Mouse (Mus musculus) ovary, postnatal 10 days (tissue): ENCODE measurements around the gene Mroh2a.
"Not testable (repeated sequence)": the region's sequence is repeated elsewhere in the genome, so short reads cannot be mapped to it uniquely, and the experiment has no call there.

Experiments used
- DNase-seq: peaks from one replicate; pipeline ENCODE4 v3.0.0; 2022; ENCODE audit warnings: low spot score

Gene Mroh2a

DNA sequence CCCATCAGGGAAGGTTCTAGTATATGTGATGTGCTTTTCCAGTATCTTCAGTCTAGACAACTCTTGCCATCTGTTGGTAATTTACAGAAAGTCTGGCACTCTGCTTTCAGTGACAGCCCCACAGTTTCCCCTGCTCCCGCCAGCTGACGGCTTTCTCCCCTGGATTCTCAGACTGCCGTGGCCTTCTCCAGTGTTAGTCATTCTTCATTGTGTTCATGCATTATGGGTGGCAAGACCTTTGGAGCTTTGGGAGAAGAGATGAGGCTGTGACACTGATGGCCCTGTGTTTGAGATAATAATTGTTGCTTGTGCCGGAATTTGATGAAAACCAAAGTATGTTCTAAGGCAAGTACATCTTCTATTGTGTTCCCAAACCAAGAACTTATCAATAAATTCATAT, 8.2 kb upstream of the Mroh2a start:
- DNase-seq = no peak

- DNase-seq = no peak
Observed at GRCm38 (mm10) chr1:88219054-88219453, 7.7 kb upstream of the Mroh2a start.

- DNase-seq = no peak
Observed at GRCm38 (mm10) chr1:88220336-88220735, 6.5 kb upstream of the Mroh2a start.

- DNase-seq = no peak
Observed at GRCm38 (mm10) chr1:88222216-88222615, 4.6 kb upstream of the Mroh2a start.

DNA sequence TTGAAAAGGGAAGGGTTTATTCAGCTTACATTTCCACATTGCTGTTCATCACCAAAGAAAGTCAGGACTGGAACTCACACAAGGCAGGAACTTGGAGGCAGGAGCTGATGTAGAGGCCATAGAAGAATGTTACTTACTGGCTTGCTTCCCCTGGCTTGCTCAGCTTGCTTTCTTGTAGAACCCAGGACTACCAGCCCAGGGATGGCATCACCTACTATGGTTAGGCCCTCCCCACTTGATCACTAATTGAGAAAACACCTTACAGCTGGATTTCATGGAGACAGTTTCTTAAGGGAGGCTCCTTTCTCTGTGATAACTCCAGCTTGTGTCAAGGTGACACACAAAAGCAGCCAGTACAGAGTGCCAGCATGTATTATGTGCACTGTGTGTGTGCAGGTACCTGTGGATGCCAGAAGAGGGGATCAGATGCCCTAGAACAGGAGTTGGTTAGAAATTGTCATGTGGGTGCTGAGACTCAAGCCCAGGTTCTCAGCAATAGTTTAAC, 3.7 kb upstream of the Mroh2a start:
- DNase-seq = not testable (repeated sequence)

- DNase-seq = peak; percentile 7
Observed at GRCm38 (mm10) chr1:88223591-88223990, 3.2 kb upstream of the Mroh2a start.

GRCm38 (mm10) chr1:88224029-88224776, 2.6 kb upstream of the Mroh2a start:
- DNase-seq = peak; percentile 58

DNA sequence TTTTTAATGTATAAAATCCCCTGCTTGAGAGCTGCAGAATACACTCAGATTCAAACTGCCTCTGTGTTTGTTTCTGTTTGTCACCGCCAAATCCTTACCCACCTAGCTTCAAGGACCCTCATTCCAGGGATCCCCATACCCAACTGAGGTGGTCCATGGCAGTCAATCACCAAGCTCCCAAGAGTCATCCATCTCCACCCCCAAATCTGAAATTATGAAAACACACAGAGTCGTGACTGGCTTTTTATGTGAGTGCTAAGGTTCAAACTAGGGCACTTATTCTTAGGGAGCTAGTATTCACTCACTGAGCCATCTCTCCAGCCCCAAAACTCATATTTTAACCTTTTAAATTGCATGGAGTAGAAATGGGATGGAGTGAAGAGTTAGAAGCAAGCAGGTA, 1.5 kb upstream of the Mroh2a start:
- not testable (repeated sequence) for DNase-seq

- no peak for DNase-seq
Observed at GRCm38 (mm10) chr1:88225741-88226140, 1.0 kb upstream of the Mroh2a start.

GRCm38 (mm10) chr1:88227482-88227881, 696 bp downstream of the Mroh2a start:
- DNase-seq = peak; percentile 8

DNA sequence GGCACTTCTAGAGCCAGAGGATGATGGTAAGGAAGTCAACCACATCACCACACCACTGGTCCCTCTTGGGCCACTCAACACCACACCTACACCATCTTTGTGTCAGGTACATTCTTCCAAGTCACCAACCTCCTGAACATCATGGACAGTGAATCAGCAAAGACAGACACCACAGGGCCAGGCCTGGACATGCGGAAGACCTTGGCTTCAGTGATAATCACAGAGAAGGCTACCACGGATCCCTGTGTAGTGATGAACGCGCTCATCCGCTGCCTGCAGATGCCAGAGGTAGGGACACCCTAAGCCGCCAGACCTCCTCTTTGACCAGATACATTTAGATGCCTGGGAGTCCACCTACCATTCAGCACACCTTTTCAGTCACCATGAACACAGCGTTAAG, 1.3 kb downstream of the Mroh2a start:
- DNase-seq = no peak

DNA sequence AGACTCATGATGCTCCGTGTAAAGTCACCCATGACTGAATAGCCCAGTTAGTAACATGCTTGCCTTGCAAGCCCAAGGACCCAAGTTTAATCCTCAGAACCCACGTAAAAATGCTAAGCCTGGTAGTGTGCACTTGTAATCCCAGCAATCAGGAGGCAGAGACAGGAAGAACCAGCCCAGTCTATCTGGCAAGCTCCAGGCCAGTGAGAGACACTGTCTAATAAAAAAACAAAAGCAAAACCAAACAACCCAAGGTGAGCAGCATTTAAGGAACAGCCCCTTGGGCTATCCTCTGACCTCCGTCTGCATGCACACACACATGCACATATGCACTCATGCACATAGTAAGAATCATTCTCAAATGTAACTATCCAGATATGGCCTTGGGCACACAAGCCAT, 2.8 kb downstream of the Mroh2a start:
- no peak for DNase-seq

GRCm38 (mm10) chr1:88229986-88230385, 3.2 kb downstream of the Mroh2a start:
- no peak for DNase-seq

GRCm38 (mm10) chr1:88230421-88230820, 3.6 kb downstream of the Mroh2a start:
- DNase-seq = no peak

DNA sequence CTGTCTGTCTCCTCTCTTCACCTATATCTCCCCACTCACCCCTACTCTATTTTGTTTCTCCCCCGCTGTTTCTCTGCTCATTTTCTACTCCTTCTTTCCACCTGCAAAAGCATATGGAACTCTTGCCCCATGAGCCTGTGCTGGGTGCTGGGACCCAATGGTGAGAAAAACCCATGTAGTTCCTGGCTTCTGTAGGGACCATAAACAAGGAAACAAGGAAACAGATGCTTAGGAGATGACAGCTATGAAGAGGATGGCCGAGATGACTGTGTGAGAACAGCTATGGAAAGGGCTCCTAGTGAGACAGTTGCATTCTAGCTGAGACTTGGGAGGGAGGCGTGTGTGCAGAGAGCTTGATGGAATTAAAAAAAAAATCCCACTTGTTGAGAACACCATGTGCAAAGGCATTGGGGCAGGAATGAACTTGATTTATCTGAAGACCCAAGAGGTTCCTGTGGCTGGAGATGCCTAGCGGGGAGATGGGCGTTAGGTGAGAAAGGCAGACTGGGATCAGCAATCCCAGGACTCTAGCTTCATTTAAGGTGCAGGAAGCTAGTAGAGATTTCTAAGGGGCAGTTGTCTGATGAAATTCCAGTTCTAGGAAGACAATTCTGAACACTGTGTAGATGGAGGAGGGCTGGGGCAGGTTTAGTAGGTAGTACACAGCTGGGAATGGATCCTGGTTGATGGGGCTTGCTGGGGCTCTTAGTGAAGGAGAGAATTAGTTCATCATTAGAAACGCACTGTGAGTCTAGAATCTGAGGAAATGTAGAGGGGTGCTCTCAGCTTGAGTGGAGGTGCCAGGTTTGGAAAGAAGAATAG, 4.4 kb downstream of the Mroh2a start:
- DNase-seq = no peak

DNA sequence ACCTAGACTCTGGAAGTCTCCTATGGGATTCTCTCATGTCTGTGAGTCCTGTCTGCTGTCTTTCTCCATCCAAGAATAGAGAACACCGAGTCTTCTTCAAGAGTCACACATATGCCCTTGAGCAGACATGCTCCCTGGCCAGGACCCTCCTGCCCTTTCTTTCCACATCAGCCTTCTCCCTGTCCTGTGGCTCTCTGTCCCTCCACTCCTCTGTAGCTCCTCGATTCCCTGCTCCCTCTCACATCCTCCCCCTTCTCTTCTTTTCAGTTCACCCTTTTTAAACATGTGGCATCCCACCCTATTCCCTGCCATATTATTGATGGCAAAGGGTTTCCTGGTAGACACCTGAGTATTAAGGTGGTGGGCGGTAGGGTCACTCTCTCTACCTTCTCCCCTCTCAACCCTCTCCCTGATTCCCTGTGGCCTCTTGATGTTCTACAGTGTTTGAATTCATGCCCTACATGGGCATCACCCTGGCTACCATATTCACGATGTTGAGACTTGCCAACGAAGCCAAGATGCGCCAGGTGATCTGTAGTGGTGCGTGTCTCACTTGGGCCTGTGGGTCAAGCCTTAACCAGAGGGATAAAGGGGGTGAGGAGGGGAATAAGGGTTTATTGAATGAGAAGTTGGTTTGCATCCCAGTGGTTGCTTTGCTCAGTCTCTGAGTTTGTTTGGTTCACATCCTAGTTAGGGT, 5.2 kb downstream of the Mroh2a start:
- no peak for DNase-seq

- DNase-seq = no peak
Observed at GRCm38 (mm10) chr1:88232664-88233380, 6.0 kb downstream of the Mroh2a start.

DNA sequence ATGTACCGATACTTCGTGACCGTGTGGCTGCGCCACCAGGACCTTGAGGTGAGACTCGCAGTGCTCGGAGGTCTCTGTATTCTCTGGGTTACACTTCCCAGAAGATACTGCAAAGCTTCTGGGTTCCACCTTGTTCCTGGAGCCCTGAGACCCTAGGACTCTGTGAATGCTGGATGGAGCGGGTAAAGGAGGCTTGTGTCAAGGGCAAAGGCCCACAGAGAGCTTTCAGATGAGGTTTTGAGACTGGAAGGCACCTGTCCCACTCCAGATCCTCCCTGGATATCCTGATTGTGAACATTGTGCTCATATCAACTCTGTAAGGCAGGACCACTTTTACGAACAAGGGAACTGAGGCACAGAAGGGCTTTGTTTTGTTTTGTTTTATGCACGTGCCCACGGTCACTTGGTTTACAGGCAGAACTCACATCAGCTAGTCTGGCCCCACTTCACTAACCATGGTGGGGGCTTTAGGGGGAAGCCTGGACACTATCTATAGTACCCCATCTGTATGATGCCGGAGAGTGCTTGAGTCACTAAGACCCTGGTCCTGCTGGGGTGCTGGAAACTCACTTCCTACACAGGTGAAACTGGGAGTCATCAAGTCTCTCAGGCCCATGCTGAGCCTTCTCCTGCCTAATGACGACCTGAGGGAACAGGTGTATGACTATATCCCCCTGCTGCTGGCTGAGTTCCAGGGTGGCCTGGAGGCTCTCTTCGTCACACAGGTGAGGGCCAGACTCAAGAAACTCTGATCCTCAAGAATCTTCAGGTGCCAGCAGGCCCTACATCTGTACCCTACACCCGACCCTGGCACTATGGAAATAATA, 6.8 kb downstream of the Mroh2a start:
- DNase-seq = no peak

GRCm38 (mm10) chr1:88234248-88234610, 7.4 kb downstream of the Mroh2a start:
- DNase-seq = no peak

DNA sequence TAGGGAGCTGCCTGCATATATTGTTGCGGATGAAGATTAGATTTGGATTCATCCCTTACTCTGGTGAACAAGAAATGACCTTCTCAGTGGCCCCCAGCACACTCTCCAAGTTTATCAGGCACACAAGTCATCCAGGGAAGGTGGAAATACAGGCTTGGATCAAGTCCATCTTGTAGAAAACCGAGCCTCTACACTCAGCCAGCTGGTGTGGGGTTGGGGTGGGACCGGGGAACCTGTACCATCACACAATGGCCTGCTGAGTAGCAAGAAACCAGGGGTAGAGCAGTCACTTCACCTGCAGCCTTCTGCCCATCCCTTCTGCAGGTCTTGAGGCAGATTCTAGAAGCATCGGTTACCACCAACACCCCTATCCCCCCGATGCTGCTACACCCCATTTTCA, 7.9 kb downstream of the Mroh2a start:
- no peak for DNase-seq
